Mouse (Mus musculus) urinary bladder, postnatal 14 days (tissue): ENCODE measurements at regions not wholly inside any gene's neighbourhood (a gene's known extent, or its start where the extent isn't known, plus 50 kb on each side); places are given as distances from the start of the nearest gene placed in this dataset.
A peak's percentile ranks its signal among the peaks of the same experiment; 100 is the strongest.

Experiments
- DNase-seq: peaks from one replicate; pipeline ENCODE4 v3.0.0; 2021; ENCODE audit warnings: low spot score

GRCm38 (mm10) chr4:32179707-32180241 is 58.8 kb upstream of the Bach2 start:
- DNase-seq, result peak; percentile 57

DNA sequence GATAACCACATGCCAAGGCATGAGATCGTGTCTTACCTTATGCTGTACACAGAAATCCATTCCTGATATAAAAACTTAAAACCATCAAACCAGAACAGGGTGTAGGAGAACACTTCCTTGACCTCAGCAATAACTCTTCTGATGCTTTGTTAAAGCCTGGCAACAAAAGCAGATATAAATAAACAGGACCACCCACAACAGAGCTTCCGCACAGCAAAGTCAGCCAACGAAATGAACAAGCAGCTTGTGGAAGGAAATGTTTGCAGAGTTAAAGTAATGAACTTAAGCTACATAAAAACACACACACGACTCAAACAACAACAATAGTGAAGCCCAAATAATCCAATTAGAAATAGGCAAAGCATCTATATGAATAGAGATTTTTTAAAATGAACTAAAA is 54.8 kb upstream of the Bach2 start:
- DNase-seq, result no peak

DNA sequence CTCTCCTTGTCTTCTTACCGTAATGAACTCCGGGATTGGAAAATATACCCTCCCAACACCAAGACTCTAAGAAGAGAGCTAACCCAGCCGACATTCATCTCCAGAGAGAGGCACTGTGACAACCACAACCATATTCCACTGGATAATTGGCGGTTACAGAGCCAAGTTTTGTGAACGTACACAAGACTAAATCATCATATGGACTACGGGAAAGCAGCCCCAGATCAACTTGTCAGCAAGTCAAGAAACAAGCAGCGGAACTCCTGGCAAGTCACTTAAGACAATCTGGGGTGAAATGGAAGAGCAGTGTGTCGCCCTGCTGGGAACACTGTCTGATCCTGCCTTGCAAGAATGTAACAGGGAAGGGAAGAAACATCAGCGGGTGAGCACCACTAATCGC is 52.6 kb upstream of the Bach2 start:
- DNase-seq, result no peak

DNA sequence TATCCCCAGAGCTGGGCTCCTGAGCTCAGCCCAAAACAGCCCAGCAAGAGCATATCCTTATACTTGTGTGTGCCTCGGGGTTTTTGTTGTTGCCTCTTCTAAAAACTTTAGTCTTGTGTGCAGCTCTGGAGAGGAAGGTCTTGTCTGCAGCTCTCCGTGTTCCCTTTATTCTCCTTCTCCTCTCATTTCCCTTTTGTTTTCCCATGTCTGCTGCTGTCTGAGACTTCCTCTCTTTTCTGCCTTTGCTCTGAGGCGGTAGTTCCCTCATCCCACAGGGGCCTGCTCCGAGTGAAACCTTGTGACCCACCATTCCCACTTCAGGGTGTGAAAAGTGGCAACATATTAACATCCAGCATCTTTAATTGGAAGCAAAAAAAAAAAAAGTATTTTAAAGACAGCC is 51.5 kb upstream of the Bach2 start:
- DNase-seq, result no peak

DNA sequence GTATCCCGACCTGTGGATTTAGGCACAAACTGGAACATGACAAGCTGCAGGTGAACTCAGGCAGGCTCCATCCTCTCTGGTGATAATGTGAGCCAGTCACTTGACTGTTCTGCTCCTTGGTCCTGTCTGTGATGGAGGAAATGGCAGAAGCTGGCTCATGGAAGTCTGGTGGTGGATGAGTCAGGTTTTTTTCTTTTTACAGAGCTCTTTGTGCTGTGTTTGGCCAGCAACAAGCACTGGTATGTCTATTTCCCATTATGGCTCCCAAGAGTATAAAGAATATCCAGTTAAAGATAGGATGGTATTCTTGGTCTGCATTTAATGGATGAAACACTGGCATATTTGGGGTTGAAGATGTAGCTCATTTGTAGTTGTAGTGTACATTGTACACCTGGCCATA is 50.5 kb upstream of the Bach2 start:
- DNase-seq, result no peak

DNA sequence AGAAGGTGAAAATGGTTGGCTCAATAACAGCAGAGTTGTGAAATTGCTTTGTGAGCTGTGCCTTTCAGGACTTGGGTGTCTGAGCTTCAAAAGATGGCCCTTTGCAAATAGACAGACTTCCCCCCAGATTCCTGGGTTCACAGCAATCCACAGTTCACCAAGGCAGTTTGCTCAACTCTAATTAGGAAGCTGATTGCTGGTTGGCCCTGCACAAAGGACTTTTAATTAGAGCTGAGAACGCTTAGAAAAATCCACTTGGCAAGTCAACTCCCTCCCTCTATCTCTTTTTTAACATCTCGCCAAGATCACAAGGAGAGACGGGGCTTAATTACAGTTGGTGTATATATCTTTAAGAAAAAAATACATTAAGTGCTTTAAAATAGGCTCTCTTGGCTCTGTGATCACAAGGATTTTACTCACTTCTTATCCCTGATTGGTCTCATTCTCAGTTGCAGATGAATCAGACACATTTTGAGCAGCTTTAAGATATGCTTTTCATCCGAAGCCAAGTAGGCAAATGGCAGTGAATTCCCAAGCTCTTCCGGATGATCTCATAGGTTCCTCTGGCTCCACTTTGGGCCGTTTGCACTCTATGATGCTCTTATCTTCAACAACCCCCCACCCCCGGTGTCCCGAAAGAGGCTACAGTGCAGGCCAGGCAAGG is 49.7 kb upstream of the Bach2 start:
- no peak for DNase-seq
